Mouse (Mus musculus) brain, embryonic 14.5 days (tissue): ENCODE data around the gene Hdac4.

Experiments used
- CTCF ChIP-seq: fragments of 200-500 bp; IDR thresholded peaks from 2 replicates; pipeline ENCODE4 v1.5.1; 2012; ENCODE audit warnings: inconsistent platforms, mild to moderate bottlenecking, moderate library complexity, borderline replicate concordance; ENCODE audit not compliant: insufficient read depth, insufficient read length; ENCODE audit errors: extremely low read depth
- POLR2A ChIP-seq: fragments of 200-500 bp; IDR thresholded peaks from 2 replicates; pipeline ENCODE4 v1.6.1; 2012; ENCODE audit warnings: mild to moderate bottlenecking, inconsistent platforms, borderline replicate concordance; ENCODE audit not compliant: poor library complexity, insufficient read depth, insufficient read length, severe bottlenecking; ENCODE audit errors: extremely low read depth

- no peak for TF ChIP-seq CTCF
- TF ChIP-seq POLR2A = no peak
These were observed 252.9 kb downstream of the Hdac4 start for GRCm38 (mm10) chr1:91942583-91942982.
